In genomic region chr12:3319377-3319776, GRCm38 (mm10) we compare ENCODE assay signal across 11 mouse cellular contexts. TPM values are rescaled to one million over a fixed set of nuclear protein-coding genes. Genes with fewer than 3 reads are reported as not detected.
DNase-seq lines count a peak whose midpoint lies in the region; ATAC-seq lines count a peak whose summit lies in the region.
"Had no signal": no experiment of that assay in that cellular context is flagged by ENCODE, and none has a peak within 500 bp of the region (broad histone marks: within the 10 kb centered on the region; RNA-seq: fewer than 3 reads in every experiment).

No protein-coding gene starts in this region.

- intact Hi-C loops in heart, postnatal 36 days (cut with DNase I) = no loop called here

- no peaks in the 10 kb centered on the region for H3K27me3 ChIP-seq in kidney, embryonic 15.5 days

- DNase-seq in kidney, postnatal 14 days = peak; percentile 15
- DNase-seq in heart, postnatal 36 days = peak; percentile 42 to 50
- peak; percentile 14 for DNase-seq in urinary bladder, postnatal 10 days (ENCODE audit: low spot score)
- no peak for DNase-seq in embryo, embryonic 10 days (ENCODE audit: low spot score)
- no peak for DNase-seq in retina, embryonic 14.5 days (ENCODE audit: low spot score)
- DNase-seq in cerebellum, adult 9-11 months = no peak
- DNase-seq: cerebellum, adult 18-20 months had no signal

- H3K36me3 ChIP-seq in kidney, embryonic 15.5 days = no peaks in the 10 kb centered on the region

- 62% methylated on average over 4 of the region's 4 CpGs for WGBS in kidney, embryonic 15.5 days

- H3K4me1 ChIP-seq in kidney, embryonic 15.5 days = peaks cover 8% of the 10 kb centered on the region

- no peaks in the 10 kb centered on the region for H3K9me3 ChIP-seq in kidney, embryonic 15.5 days (replicated peaks)

- no peak overlapping the region for H3K27ac ChIP-seq in kidney, embryonic 15.5 days
- H3K27ac ChIP-seq: hindbrain, postnatal 0 days had no signal

- H3K9ac ChIP-seq in kidney, embryonic 15.5 days = no peak overlapping the region

- no peak overlapping the region for H3K4me2 ChIP-seq in kidney, embryonic 15.5 days

- ATAC-seq in kidney, embryonic 15.5 days (replicated peaks; ENCODE audit: low FRiP score) = no peak
- peak; percentile 86 for ATAC-seq in erythroblast, adult 5-6 weeks (replicated peaks; ENCODE audit: low FRiP score, poor library complexity, severe bottlenecking)
- ATAC-seq: activated CD4-positive, CD25-positive, alpha-beta regulatory T cell, adult 4 months; hindbrain, postnatal 0 days had no signal

- no peak overlapping the region for H3K4me3 ChIP-seq in kidney, embryonic 15.5 days (replicated peaks)

RNA-seq across cellular contexts. Expression of gene Rab10, which starts 9.6 kb away (rescaled TPM):
- 75.5 and 75.7 TPM in 2 replicates for polyA plus RNA-seq in kidney, embryonic 15.5 days (2015; fragmentation: Nextera tagmentation; extraction: Ambion mirVana)
- 121 and 138 TPM in 2 replicates for total RNA-seq in erythroblast, adult 5-6 weeks (2015; ENCODE audit: low replicate concordance)
- 157 and 179 TPM in 2 replicates for total RNA-seq in erythroblast, adult 5-6 weeks (2017; ENCODE audit: low replicate concordance)
- total RNA-seq in heart, postnatal 36 days (2021) = 100 to 1,000 TPM; 123 to 128 TPM

RNA-seq across cellular contexts. Expression of gene Kif3c, which starts 45.6 kb away (rescaled TPM):
- polyA plus RNA-seq in kidney, embryonic 15.5 days (2015; fragmentation: Nextera tagmentation; extraction: Ambion mirVana) = 10.8 and 11.0 TPM in 2 replicates
- total RNA-seq in erythroblast, adult 5-6 weeks (2015; ENCODE audit: low replicate concordance) = not detected in 2 replicates
- total RNA-seq in erythroblast, adult 5-6 weeks (2017; ENCODE audit: low replicate concordance) = 1.5 and 1.8 TPM in 2 replicates
- 1 to 10 TPM; 4.4 to 5.3 TPM for total RNA-seq in heart, postnatal 36 days (2021)

Comparison
In these comparisons a context has a peak if more than half of its experiments do, and no peak if none do; other contexts are left out.
1. DNase-seq: peak in kidney, postnatal 14 days (single experiment), heart, postnatal 36 days (2 of 2) and urinary bladder, postnatal 10 days (single experiment); none in embryo, embryonic 10 days (single experiment), retina, embryonic 14.5 days (single experiment) and cerebellum, adult 9-11 months (single experiment).